Mouse (Mus musculus) adrenal gland, adult 8-10 months (tissue): ENCODE data around the gene Mt4. TPM values are rescaled to one million over a fixed set of nuclear protein-coding genes. Genes with fewer than 3 reads are reported as not detected.

Source experiments
- DNase-seq: peaks from one replicate; pipeline ENCODE4 v3.0.0; 2022
- total RNA-seq, 4 experiments: library from RNA; stranded (reverse); gene quantifications; 2 replicates each; pipeline ENCODE4 v1.2.4; 2022

Gene Mt4
- total RNA-seq, 4 experiments from 2014 or later: not detected

- DNase-seq: no peak
Measured at GRCm38 (mm10) chr8:94179713-94180560, 42.9 kb downstream of the Mt4 start.

- DNase-seq: no peak
Measured at GRCm38 (mm10) chr8:94180561-94180908, 43.5 kb downstream of the Mt4 start.

- no peak for DNase-seq
Measured at GRCm38 (mm10) chr8:94182055-94182929, 45.3 kb downstream of the Mt4 start.

DNA sequence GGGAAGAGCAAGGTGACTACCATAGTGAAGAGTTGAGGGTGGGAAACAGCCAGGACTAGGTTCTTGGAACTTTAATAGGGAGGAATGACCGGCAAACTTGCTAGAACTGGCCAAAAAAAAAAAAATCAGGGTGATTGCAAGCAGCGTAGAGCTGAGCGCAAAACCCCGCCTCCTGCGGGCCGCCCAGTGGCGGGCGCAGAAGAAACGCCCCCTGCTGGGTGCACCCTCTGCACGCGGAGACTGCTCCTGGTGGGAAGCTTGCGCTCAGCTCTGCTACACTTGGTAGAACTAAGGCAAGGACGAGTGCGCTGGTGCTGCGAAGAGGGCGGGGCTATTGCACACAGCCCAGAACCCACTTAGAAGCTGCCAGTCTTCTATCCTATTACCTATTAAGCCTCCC is 46.1 kb downstream of the Mt4 start:
- peak; percentile 72 for DNase-seq

DNA sequence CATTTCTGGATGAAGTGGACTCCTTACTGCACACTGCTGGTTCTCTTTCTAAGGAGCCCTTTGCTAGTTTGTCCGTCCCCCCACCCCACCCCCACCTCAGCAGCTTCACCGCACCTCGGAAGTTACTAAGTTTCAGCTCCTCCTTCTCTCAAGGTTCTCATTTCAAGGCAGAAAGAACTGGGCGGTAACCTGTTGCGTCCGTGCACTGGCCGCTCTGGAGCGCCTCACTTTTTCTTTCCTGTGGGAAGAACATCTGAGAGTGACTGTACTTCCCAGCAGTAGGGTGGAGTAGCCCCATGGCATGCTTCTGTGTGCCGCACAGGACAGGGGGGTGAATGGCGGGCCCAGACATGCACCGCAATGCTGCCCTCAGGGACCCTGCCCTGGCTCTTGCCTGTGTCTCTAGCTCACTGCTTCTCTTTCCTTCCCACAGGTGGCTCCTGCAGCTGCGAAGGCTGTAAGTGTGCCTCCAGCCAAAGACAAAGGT is 47.4 kb downstream of the Mt4 start:
- no peak for DNase-seq

DNA sequence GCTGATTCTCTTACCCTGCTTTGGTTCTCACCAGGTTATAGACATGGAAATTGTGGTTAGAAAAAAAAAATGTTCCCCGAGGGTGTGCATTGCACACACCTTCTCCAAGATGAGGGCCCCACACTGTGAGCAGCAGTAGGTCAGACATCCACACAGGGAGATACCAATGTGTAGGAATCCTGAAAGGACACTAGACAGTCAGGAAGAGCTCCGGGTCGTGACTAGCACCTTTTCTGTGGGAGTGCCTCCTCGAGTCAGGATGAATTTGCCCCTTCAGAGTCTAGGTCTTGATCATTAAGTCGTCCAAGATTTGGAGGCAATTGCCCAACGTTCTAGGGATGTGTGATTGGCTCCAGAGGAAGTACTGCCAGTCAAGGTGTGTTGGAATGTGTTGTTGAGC is 48.8 kb downstream of the Mt4 start:
- DNase-seq: no peak

- peak; percentile 42 for DNase-seq
Measured at GRCm38 (mm10) chr8:94186542-94186941, 49.5 kb downstream of the Mt4 start.

- DNase-seq: no peak
Measured at GRCm38 (mm10) chr8:94187290-94188002, 50.4 kb downstream of the Mt4 start.

Other genes starting within 250 kb of the Mt4 start
- gene Amfr, start 124.4 kb upstream of the Mt4 start, total RNA-seq: 100 to 1,000 TPM; 211 to 343 (median 258) TPM
- gene Nudt21, start 100.2 kb upstream of the Mt4 start, total RNA-seq: 10 to 100 TPM; 37.5 to 51.4 (median 43.6) TPM
- 10 to 100 TPM; 23.0 to 31.3 (median 27.4) TPM for gene Ogfod1, start 100.0 kb upstream of the Mt4 start, total RNA-seq
- gene Bbs2, start 38.3 kb upstream of the Mt4 start, total RNA-seq: 10 to 100 TPM; 24.6 to 32.1 (median 28.2) TPM
- gene Mt3, start 15.4 kb downstream of the Mt4 start, total RNA-seq: 10 to 100 TPM in 2 of 4 experiments, 1 to 10 TPM in 2; 7.4 to 11.2 (median 9.6) TPM
- 100 to 1,000 TPM; 120 to 244 (median 215) TPM for gene Mt2, start 35.5 kb downstream of the Mt4 start, total RNA-seq
- gene Mt1, start 41.9 kb downstream of the Mt4 start, total RNA-seq: 100 to 1,000 TPM; 179 to 332 (median 286) TPM
- gene Nup93, start 77.4 kb downstream of the Mt4 start, total RNA-seq: 10 to 100 TPM; 14.4 to 19.4 (median 17.0) TPM
- gene Slc12a3, start 192.0 kb downstream of the Mt4 start, total RNA-seq: under 1 TPM in 1 of 4 experiments, not detected in 3; 0.16 TPM
- 100 to 1,000 TPM; 112 to 129 (median 123) TPM for gene Herpud1, start 249.2 kb downstream of the Mt4 start, total RNA-seq